Mouse (Mus musculus): ENCODE data around the gene Pex5l. TPM values are rescaled to one million over a fixed set of nuclear protein-coding genes. Genes with fewer than 3 reads are reported as not detected.

Pex5l gene
- polyA plus RNA-seq, 1 experiment from 2014 or later: 1.0 TPM

DNA sequence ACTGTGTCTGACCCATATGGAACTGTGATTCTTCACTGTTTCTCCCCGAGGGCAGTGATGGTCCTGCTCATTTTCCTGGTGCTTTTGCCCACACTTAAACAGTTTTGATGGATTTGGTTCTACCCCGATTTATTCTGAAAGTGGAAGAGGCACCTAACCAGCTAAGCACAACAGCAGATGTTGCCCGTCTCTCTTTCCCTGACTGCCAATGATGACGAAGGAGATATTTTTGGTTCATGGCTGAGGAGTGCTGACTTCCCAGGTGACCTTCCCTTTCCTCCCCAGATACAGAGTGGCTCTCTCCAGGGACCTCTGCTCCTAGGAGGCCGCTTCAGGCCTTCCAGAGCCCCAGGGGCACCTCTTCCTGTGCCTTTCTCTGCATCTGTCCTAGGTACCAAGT lies 155.2 kb downstream of the Pex5l start:
- Histone ChIP-seq H3K27ac (replicated peaks) (no peak overlapping the region), H3K9ac (no peak overlapping the region), H3K4me3 (replicated peaks) (no peak overlapping the region), H3K4me2 (replicated peaks) (no peak overlapping the region), H3K27me3 (no peaks in the 10 kb centered on the region), H3K36me3 (no peaks in the 10 kb centered on the region), H3K4me1 (no peaks in the 10 kb centered on the region), H3K9me3 (replicated peaks) (no peaks in the 10 kb centered on the region)
- no peak for ATAC-seq (ENCODE audit: insufficient number of reproducible peaks, low FRiP score, low TSS enrichment, low read depth)
- WGBS: 57% methylated on average over 5 of the region's 5 CpGs

GRCm38 (mm10) chr3:32985141-32985540 lies 157.9 kb downstream of the Pex5l start:
- Histone ChIP-seq H3K4me3 (replicated peaks) (no peak overlapping the region), H3K27me3 (no peaks in the 10 kb centered on the region), H3K36me3 (no peaks in the 10 kb centered on the region), H3K27ac (replicated peaks) (no peak overlapping the region), H3K4me1 (no peaks in the 10 kb centered on the region), H3K9me3 (replicated peaks) (no peaks in the 10 kb centered on the region), H3K9ac (no peak overlapping the region), H3K4me2 (replicated peaks) (no peak overlapping the region)
- 13% methylated on average over 3 of the region's 3 CpGs for WGBS
- no peak for ATAC-seq (ENCODE audit: insufficient number of reproducible peaks, low FRiP score, low TSS enrichment, low read depth)

DNA sequence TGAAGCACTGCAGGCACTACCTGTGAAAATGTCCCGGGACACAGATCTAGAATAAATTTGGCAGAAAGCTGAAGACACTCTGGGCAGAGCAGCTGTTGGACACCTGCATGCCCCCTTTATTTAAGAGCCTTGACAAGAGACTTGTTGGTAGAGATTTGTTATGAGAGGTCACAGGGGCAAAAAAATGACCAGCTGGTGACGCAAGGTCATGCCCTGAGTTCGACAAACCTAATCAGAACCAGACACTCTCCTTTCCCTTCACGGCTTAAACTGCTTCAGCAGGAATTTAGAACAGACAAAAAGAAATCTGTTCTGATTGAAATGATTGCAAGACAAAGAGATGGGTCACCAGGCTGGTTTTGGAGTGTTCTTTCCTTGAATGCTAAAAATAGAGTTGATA lies 163.1 kb downstream of the Pex5l start:
- H3K4me3 ChIP-seq (replicated peaks): no peak overlapping the region
- no peak overlapping the region for H3K9ac ChIP-seq
- H3K4me1 ChIP-seq: no peaks in the 10 kb centered on the region
- H3K4me2 ChIP-seq (replicated peaks): no peak overlapping the region
- no peak overlapping the region for H3K27ac ChIP-seq (replicated peaks)
- no peaks in the 10 kb centered on the region for H3K27me3 ChIP-seq
- H3K9me3 ChIP-seq (replicated peaks): no peaks in the 10 kb centered on the region
- no peak for ATAC-seq (ENCODE audit: insufficient number of reproducible peaks, low FRiP score, low TSS enrichment, low read depth)
- 24% methylated on average over 4 of the region's 4 CpGs for WGBS
- H3K36me3 ChIP-seq: no peaks in the 10 kb centered on the region

GRCm38 (mm10) chr3:32979238-32979637 lies 163.8 kb downstream of the Pex5l start:
- no peak for ATAC-seq (ENCODE audit: insufficient number of reproducible peaks, low FRiP score, low TSS enrichment, low read depth)
- 44% methylated on average over 6 of the region's 6 CpGs for WGBS
- H3K9me3 ChIP-seq (replicated peaks): no peaks in the 10 kb centered on the region
- H3K4me2 ChIP-seq (replicated peaks): no peak overlapping the region
- no peak overlapping the region for H3K4me3 ChIP-seq (replicated peaks)
- no peaks in the 10 kb centered on the region for H3K4me1 ChIP-seq
- no peaks in the 10 kb centered on the region for H3K36me3 ChIP-seq
- no peak overlapping the region for H3K27ac ChIP-seq (replicated peaks)
- H3K27me3 ChIP-seq: no peaks in the 10 kb centered on the region
- H3K9ac ChIP-seq: no peak overlapping the region

DNA sequence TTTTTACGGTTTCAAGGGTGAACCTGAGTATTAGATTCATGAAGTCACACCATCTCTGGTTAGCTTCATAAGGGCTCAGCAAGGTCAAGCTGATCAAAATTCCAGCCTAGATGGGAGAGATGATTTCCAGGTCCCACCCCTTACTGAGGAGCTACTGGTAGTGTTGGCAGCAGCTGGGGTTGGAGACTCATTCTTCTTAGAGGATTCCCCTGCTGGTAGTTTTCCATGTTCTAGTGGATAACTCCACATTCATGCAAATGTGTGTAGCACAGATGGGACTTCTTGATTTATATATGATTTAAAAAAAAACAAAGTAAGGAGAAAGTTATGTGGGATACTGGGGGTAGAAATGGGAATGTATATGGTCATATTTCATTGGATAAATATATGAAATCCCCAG lies 172.8 kb downstream of the Pex5l start:
- WGBS: 86% methylated on average over 1 of the region's 1 CpGs
- H3K4me3 ChIP-seq (replicated peaks): no peak overlapping the region
- no peak for ATAC-seq (ENCODE audit: insufficient number of reproducible peaks, low FRiP score, low TSS enrichment, low read depth)

GRCm38 (mm10) chr3:32968671-32969425 lies 174.2 kb downstream of the Pex5l start:
- H3K27me3 ChIP-seq: no peaks in the 10 kb centered on the region
- no peaks in the 10 kb centered on the region for H3K36me3 ChIP-seq
- no peaks in the 10 kb centered on the region for H3K9me3 ChIP-seq (replicated peaks)
- no peak overlapping the region for H3K4me2 ChIP-seq (replicated peaks)
- WGBS: 76% methylated on average over 1 of the region's 1 CpGs
- no peak overlapping the region for H3K4me3 ChIP-seq (replicated peaks)
- no peak overlapping the region for H3K9ac ChIP-seq
- no peak overlapping the region for H3K27ac ChIP-seq (replicated peaks)
- H3K4me1 ChIP-seq: no peaks in the 10 kb centered on the region
- ATAC-seq (ENCODE audit: insufficient number of reproducible peaks, low FRiP score, low TSS enrichment, low read depth): no peak

More for the DNA sequence above, 172.8 kb downstream of the Pex5l start:
- Histone ChIP-seq H3K36me3 (no peaks in the 10 kb centered on the region), H3K9ac (no peak overlapping the region), H3K9me3 (replicated peaks) (no peaks in the 10 kb centered on the region), H3K4me2 (replicated peaks) (no peak overlapping the region), H3K4me1 (no peaks in the 10 kb centered on the region), H3K27me3 (no peaks in the 10 kb centered on the region), H3K27ac (replicated peaks) (no peak overlapping the region)

DNA sequence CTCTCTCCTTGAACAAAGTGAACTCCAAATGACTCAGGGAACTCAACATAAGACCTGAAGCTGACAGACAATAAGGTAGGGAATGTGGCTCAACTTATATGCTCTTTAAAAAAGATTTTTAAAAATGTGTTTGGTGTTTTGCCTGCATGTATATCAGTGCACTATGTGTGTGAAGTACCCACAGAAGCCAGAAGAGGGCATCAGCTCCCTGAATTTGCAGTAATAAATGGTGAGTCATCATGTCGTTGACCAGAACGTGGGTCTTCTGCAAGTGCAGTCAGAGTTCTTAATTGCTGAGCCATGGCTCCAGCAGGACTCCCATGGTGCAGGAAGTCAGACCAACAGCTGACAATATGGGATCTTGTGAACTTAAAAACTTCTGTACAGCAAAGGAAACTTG lies 177.5 kb downstream of the Pex5l start:
- Histone ChIP-seq H3K4me2 (replicated peaks) (no peak overlapping the region), H3K36me3 (no peaks in the 10 kb centered on the region), H3K9me3 (replicated peaks) (no peaks in the 10 kb centered on the region), H3K9ac (no peak overlapping the region), H3K27me3 (no peaks in the 10 kb centered on the region), H3K4me1 (no peaks in the 10 kb centered on the region), H3K4me3 (replicated peaks) (no peak overlapping the region), H3K27ac (replicated peaks) (no peak overlapping the region)
- WGBS: 0% methylated on average over 2 of the region's 2 CpGs
- ATAC-seq (ENCODE audit: insufficient number of reproducible peaks, low FRiP score, low TSS enrichment, low read depth): no peak

GRCm38 (mm10) chr3:32961494-32961893 lies 181.6 kb downstream of the Pex5l start:
- WGBS: 64% methylated on average over 3 of the region's 3 CpGs
- ATAC-seq (ENCODE audit: insufficient number of reproducible peaks, low FRiP score, low TSS enrichment, low read depth): no peak
- no peak overlapping the region for H3K9ac ChIP-seq
- H3K4me3 ChIP-seq (replicated peaks): no peak overlapping the region
- H3K4me2 ChIP-seq (replicated peaks): no peak overlapping the region
- H3K27me3 ChIP-seq: no peaks in the 10 kb centered on the region
- no peaks in the 10 kb centered on the region for H3K4me1 ChIP-seq
- no peak overlapping the region for H3K27ac ChIP-seq (replicated peaks)
- no peaks in the 10 kb centered on the region for H3K9me3 ChIP-seq (replicated peaks)
- H3K36me3 ChIP-seq: no peaks in the 10 kb centered on the region

DNA sequence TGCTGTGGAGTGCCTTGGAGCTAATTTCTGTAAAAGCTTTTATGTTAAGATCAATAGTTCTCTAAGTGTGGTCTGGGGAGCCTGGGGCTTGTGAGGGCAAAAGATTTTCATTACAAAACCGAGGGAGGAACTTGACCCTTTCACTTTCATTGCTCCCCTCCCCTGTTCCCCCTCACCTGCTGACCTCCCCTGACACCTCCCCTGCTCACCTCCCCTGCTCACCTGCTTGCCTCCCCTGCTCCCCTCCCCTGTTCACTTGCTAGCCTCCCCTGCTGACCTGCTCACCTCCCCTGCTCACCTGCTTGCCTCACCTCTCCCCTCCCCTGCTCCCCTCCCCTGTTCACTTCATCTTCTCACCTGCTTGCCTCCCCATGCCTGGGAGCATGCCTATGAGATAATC lies 191.7 kb downstream of the Pex5l start:
- no peak overlapping the region for H3K9ac ChIP-seq
- ATAC-seq (ENCODE audit: insufficient number of reproducible peaks, low FRiP score, low TSS enrichment, low read depth): no peak
- no peaks in the 10 kb centered on the region for H3K9me3 ChIP-seq (replicated peaks)
- no peaks in the 10 kb centered on the region for H3K36me3 ChIP-seq
- no peak overlapping the region for H3K27ac ChIP-seq (replicated peaks)
- whole genome bisulfite sequencing: 0% methylated on average over 1 of the region's 1 CpGs
- no peak overlapping the region for H3K4me3 ChIP-seq (replicated peaks)
- H3K4me1 ChIP-seq: no peaks in the 10 kb centered on the region; the same call in 1 of the 2 replicates
- H3K27me3 ChIP-seq: no peaks in the 10 kb centered on the region
- H3K4me2 ChIP-seq (replicated peaks): no peak overlapping the region

DNA sequence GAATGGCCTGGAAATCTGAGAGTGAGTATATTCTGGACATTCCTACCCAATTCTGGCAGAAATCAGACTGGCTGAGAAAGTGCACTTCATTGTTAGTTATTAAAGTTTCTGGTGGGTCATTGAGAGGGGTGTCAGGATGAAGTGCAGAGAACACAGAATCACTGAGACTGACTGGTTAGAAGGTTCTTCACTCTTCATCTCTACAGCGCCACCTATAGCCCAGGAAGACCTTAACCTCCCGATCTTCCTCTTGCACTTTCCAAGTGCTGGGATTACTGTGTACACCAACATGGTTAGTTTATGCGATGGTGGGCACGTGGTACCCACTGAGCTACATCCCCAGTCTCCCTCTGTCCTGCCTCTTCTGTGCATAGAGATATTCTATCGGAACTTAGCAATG lies 195.6 kb downstream of the Pex5l start:
- no peak for ATAC-seq (ENCODE audit: insufficient number of reproducible peaks, low FRiP score, low TSS enrichment, low read depth)
- H3K4me2 ChIP-seq (replicated peaks): no peak overlapping the region
- H3K36me3 ChIP-seq: no peaks in the 10 kb centered on the region
- H3K4me1 ChIP-seq: no peaks in the 10 kb centered on the region; the same call in 1 of the 2 replicates
- 91% methylated on average over 5 of the region's 5 CpGs for WGBS
- H3K27ac ChIP-seq (replicated peaks): no peak overlapping the region
- H3K9ac ChIP-seq: no peak overlapping the region
- no peak overlapping the region for H3K4me3 ChIP-seq (replicated peaks)
- no peaks in the 10 kb centered on the region for H3K9me3 ChIP-seq (replicated peaks)
- H3K27me3 ChIP-seq: no peaks in the 10 kb centered on the region

- ATAC-seq (ENCODE audit: insufficient number of reproducible peaks, low FRiP score, low TSS enrichment, low read depth): no peak
- Histone ChIP-seq H3K36me3 (no peaks in the 10 kb centered on the region), H3K4me3 (replicated peaks) (no peak overlapping the region), H3K27me3 (no peaks in the 10 kb centered on the region), H3K4me2 (replicated peaks) (no peak overlapping the region), H3K9me3 (replicated peaks) (no peaks in the 10 kb centered on the region), H3K27ac (replicated peaks) (no peak overlapping the region), H3K4me1 (no peaks in the 10 kb centered on the region), H3K9ac (no peak overlapping the region)
- WGBS: 80% methylated on average over 8 of the region's 8 CpGs
Observed at GRCm38 (mm10) chr3:32939802-32940501, 203.1 kb downstream of the Pex5l start.

DNA sequence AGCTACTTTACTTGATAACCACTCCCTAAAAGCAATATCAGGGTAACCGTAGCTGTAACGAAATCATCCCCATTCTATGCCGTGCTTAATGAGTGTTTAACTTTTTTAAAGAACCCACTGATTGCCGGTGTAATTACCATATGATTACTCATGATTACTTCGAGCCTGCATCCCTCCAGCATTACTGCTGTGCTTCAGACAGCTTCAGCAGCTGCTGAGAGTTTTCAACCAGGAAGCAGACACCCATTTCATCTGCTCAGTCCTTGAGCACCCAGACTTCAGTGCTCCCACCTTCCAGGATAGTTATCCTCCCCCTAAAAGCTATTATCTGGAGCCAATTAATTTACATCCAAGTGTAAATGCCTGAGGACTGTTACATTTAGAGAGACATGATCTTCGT lies 218.9 kb downstream of the Pex5l start:
- ATAC-seq (ENCODE audit: insufficient number of reproducible peaks, low FRiP score, low TSS enrichment, low read depth): no peak
- no peaks in the 10 kb centered on the region for H3K4me1 ChIP-seq
- peaks cover 36% of the 10 kb centered on the region for H3K36me3 ChIP-seq
- no peaks in the 10 kb centered on the region for H3K27me3 ChIP-seq
- H3K27ac ChIP-seq (replicated peaks): no peak overlapping the region
- WGBS: 49% methylated on average over 6 of the region's 6 CpGs
- no peak overlapping the region for H3K4me2 ChIP-seq (replicated peaks)
- H3K9ac ChIP-seq: no peak overlapping the region
- no peaks in the 10 kb centered on the region for H3K9me3 ChIP-seq (replicated peaks)
- no peak overlapping the region for H3K4me3 ChIP-seq (replicated peaks)
